Mouse (Mus musculus) olfactory bulb, adult 2 months (tissue): ENCODE results near the gene Cplane1.

ENCODE experiments used
- CTCF ChIP-seq: fragments of 200-500 bp; IDR thresholded peaks from 2 replicates; pipeline ENCODE4 v1.5.1; 2012; ENCODE audit warnings: low read depth, mild to moderate bottlenecking, low read length, moderate library complexity; ENCODE audit not compliant: insufficient read depth
- POLR2A ChIP-seq: fragments of 200-500 bp; IDR thresholded peaks from 2 replicates; pipeline ENCODE4 v1.6.1; 2012; ENCODE audit warnings: mild to moderate bottlenecking, low read depth, low read length, moderate library complexity; ENCODE audit not compliant: insufficient read depth

DNA sequence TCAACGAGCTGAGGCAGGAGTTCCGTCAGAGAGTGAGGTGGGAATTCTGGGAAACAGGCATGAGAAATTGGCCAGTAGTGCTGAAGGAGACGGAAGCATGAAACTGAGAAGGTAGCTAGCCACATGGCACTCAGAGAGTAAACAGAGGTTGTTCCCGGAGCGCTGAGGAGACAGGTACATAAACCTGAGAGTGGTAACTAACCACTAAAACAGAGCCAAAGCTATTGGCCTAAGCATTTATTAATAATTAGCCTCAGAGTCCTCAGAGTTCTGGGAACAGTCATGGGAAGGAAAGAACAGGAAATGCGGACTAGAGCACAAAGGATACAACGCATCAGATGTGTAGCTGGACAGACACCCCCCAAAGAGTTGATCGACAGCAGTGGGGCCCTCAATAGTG, 99.3 kb downstream of the Cplane1 start:
- TF ChIP-seq POLR2A (no peak), CTCF (no peak)
